Mouse (Mus musculus): Measurements from ENCODE around the gene Ccdc151. TPM values are rescaled to one million over a fixed set of nuclear protein-coding genes. Genes with fewer than 3 reads are reported as not detected.

The Ccdc151 gene
- polyA plus RNA-seq, 1 experiment from 2014 or later: 0.45 TPM

- peaks cover 60% of the 10 kb centered on the region for H3K27me3 ChIP-seq (replicated peaks)
- H3K4me1 ChIP-seq: peaks cover 24% of the 10 kb centered on the region
- H3K9me3 ChIP-seq: no peaks in the 10 kb centered on the region
- H3K4me2 ChIP-seq: peak within 1 kb of the TSS; percentile 90
- no peak within 1 kb of the TSS for H3K9ac ChIP-seq
- peak; percentile 41; the same call in 1 of the 2 replicates for ATAC-seq (ENCODE audit: insufficient read depth, low FRiP score, low read depth)
- peak within 1 kb of the TSS; percentile 49 for H3K4me3 ChIP-seq (replicated peaks)
- 2% methylated on average over 42 of the region's 42 CpGs for WGBS
- no peak within 1 kb of the TSS for H3K27ac ChIP-seq
- H3K36me3 ChIP-seq: no peaks in the 10 kb centered on the region
Observed at GRCm38 (mm10) chr9:21989230-21990110, 13.0 kb downstream of the Ccdc151 start, which contains the start of gene Rgl3. Rgl3 (minus strand) TSS chr9:21989446.

DNA sequence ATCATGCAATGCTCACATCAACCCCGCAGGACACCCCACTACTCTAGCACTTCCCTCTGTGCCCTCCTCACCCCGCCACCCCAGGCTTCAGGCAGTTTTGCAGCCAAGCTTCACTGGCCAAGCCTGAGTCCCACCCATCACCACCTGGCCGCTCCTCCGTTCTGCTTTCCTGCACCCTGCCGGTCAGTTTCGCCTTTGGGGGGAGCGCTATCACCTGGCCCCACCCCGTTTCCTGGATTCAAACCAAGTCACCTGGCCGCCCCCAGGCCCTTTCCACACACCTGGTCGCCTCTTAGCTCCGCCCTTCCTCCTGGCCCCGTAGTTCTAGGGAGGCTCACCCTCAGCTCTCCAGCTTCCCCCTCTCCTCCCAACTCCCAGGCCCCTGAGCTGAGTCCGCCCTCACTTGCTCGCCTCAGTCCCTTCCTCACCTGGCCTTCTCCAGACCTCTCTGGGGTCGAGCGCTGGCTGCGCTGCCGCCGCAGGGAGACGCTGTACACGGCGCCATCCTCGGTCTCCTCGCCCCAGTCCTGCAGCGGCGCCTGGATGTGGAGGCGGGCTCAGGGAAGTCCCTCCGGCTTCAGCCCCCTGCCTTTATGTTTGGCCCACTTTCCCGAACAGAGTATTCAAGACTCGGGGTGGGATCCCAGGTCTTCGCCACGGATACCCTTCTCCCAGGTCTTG lies 13.9 kb downstream of the Ccdc151 start:
- peak; percentile 61 for ATAC-seq (ENCODE audit: insufficient read depth, low FRiP score, low read depth)
- Histone ChIP-seq H3K4me1 (peaks cover 24% of the 10 kb centered on the region), H3K27me3 (replicated peaks) (peaks cover 60% of the 10 kb centered on the region), H3K4me2 (peak overlapping the region; percentile 90), H3K27ac (no peak overlapping the region), H3K9me3 (no peaks in the 10 kb centered on the region), H3K36me3 (no peaks in the 10 kb centered on the region), H3K9ac (no peak overlapping the region), H3K4me3 (replicated peaks) (peak overlapping the region; percentile 49)
- WGBS: under 1% methylated on average over 32 of the region's 32 CpGs

- 9% methylated on average over 36 of the region's 36 CpGs for WGBS
- peaks cover 60% of the 10 kb centered on the region for H3K27me3 ChIP-seq (replicated peaks)
- H3K9ac ChIP-seq: no peak overlapping the region
- H3K4me2 ChIP-seq: peak overlapping the region; percentile 90
- H3K36me3 ChIP-seq: no peaks in the 10 kb centered on the region
- H3K9me3 ChIP-seq: no peaks in the 10 kb centered on the region
- no peak for ATAC-seq (ENCODE audit: insufficient read depth, low FRiP score, low read depth)
- peaks cover 24% of the 10 kb centered on the region for H3K4me1 ChIP-seq
- peak overlapping the region; percentile 49 for H3K4me3 ChIP-seq (replicated peaks)
- no peak overlapping the region for H3K27ac ChIP-seq
Observed at GRCm38 (mm10) chr9:21987592-21988342, 14.7 kb downstream of the Ccdc151 start.

DNA sequence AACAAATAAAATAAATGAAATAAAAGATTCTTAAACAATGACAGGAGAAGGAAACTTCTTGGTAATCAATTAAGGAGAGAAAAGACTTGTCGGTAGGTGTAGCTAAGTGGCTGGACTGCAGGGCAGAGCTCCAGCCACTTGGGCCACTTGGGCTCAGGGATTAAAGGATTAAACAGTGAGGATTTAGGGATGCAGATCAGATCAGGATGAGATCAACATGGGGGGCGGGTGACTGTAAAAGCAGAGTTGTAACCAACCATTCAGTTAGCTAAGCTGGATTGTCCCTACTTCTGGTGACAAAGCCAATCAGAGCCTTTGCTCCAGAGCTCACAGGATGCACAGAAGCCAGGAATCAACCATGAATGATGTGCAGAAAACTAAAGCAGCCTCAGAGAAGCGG lies 18.5 kb downstream of the Ccdc151 start:
- WGBS: 35% methylated on average over 3 of the region's 3 CpGs
- no peak overlapping the region for H3K27ac ChIP-seq
- no peak overlapping the region for H3K4me2 ChIP-seq
- H3K9ac ChIP-seq: no peak overlapping the region
- peaks cover 26% of the 10 kb centered on the region for H3K27me3 ChIP-seq (replicated peaks)
- peaks cover 13% of the 10 kb centered on the region for H3K4me1 ChIP-seq
- H3K9me3 ChIP-seq: no peaks in the 10 kb centered on the region
- no peaks in the 10 kb centered on the region for H3K36me3 ChIP-seq
- no peak overlapping the region for H3K4me3 ChIP-seq (replicated peaks)
- no peak for ATAC-seq (ENCODE audit: insufficient read depth, low FRiP score, low read depth)

DNA sequence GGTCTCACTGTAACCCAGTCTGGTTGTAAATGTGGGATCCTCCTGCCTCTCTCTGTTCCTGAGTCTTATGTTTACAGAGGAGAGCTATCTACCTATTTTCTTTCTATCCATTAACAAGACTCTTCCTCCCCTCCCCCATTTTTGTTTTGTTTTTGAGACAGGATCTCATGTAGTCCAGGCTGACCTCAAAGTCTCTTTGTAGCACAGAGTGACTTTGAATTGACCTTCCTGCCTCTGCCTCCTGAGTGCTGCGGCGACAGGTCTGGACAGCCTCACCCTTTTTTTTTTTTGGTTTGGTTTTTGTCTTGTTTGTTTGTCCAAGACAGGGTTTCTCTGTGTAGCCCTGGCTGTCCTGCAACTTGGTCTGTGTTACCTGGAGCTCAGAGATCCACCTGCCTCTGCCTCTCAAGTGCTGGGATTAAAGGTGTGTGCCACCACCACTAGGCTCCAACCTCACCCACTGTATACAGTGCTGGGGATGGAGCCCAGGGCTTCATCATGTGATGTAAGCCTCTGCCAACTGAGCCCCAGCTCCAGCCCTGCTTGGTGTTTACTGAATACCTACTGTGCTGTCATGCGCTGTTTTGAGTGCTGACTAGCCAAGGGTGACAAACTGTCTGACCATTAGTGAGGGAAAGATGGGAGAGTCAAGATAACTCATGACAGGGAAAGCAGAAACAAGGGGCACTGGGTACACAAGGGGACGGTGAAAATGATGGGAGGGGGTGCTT lies 23.9 kb downstream of the Ccdc151 start:
- Histone ChIP-seq H3K27me3 (replicated peaks) (no peaks in the 10 kb centered on the region), H3K4me1 (no peaks in the 10 kb centered on the region), H3K4me2 (no peak overlapping the region), H3K36me3 (no peaks in the 10 kb centered on the region), H3K9ac (no peak overlapping the region), H3K27ac (no peak overlapping the region), H3K9me3 (no peaks in the 10 kb centered on the region), H3K4me3 (replicated peaks) (no peak overlapping the region)
- no peak for ATAC-seq (ENCODE audit: insufficient read depth, low FRiP score, low read depth)
- WGBS: 85% methylated on average over 4 of the region's 4 CpGs

GRCm38 (mm10) chr9:21977972-21978371 lies 24.5 kb downstream of the Ccdc151 start:
- H3K4me3 ChIP-seq (replicated peaks): no peak overlapping the region
- H3K27ac ChIP-seq: no peak overlapping the region
- no peaks in the 10 kb centered on the region for H3K9me3 ChIP-seq
- H3K4me1 ChIP-seq: no peaks in the 10 kb centered on the region
- H3K27me3 ChIP-seq (replicated peaks): no peaks in the 10 kb centered on the region
- no peaks in the 10 kb centered on the region for H3K36me3 ChIP-seq
- 21% methylated on average over 2 of the region's 2 CpGs for WGBS
- H3K9ac ChIP-seq: no peak overlapping the region
- H3K4me2 ChIP-seq: no peak overlapping the region
- no peak for ATAC-seq (ENCODE audit: insufficient read depth, low FRiP score, low read depth)

DNA sequence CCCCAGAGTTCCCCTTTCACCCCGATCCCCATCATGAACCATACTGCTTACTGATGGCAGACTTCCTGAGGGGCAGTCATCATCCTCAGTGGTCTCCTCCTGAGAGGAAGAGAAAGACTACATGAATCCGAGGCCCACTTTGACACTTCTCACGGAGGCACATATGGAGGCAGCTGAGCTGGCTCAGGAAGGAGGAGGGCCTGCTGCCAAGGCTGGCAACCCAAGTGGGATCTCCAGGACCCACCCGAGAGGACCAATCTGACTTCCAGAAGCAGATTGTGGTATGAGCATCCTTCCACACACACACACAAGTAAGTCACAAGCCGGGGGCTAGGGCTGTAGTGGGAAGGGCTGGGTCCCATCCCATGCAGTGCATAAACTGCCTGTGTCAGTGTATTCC lies 25.1 kb downstream of the Ccdc151 start:
- H3K4me1 ChIP-seq: no peaks in the 10 kb centered on the region
- no peaks in the 10 kb centered on the region for H3K27me3 ChIP-seq (replicated peaks)
- ATAC-seq (ENCODE audit: insufficient read depth, low FRiP score, low read depth): no peak
- no peak overlapping the region for H3K27ac ChIP-seq
- no peaks in the 10 kb centered on the region for H3K9me3 ChIP-seq
- no peaks in the 10 kb centered on the region for H3K36me3 ChIP-seq
- H3K9ac ChIP-seq: no peak overlapping the region
- 83% methylated on average over 5 of the region's 5 CpGs for WGBS
- no peak overlapping the region for H3K4me3 ChIP-seq (replicated peaks)
- H3K4me2 ChIP-seq: no peak overlapping the region

DNA sequence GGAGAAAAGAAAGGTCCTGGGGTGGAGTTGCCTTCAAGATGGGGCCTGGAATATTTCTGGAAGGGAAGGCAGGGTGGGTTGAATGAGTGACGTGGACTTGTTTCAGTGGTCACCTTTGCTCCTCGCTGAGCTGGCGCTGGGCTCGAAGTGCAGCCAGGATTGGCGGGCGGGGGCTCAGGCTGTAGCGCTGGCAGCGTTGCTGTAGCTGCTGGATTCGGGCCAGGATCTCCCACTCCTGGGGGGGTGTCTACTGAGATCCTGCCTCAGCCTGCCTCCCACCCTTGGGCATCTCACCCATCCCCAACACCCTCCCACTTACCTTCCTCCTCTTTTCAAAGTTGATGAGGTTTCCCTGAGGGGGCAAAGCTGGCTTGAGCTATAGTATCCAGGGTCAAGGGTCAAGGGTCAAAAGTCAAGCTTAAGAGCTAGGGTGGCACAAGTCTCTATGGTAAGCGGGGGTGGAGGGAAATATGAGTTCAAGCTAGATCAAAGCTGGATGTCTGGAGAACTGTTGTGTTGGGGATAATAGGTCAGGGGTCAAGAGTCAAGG lies 25.7 kb downstream of the Ccdc151 start:
- no peaks in the 10 kb centered on the region for H3K27me3 ChIP-seq (replicated peaks)
- WGBS: 77% methylated on average over 10 of the region's 10 CpGs
- H3K9me3 ChIP-seq: no peaks in the 10 kb centered on the region

DNA sequence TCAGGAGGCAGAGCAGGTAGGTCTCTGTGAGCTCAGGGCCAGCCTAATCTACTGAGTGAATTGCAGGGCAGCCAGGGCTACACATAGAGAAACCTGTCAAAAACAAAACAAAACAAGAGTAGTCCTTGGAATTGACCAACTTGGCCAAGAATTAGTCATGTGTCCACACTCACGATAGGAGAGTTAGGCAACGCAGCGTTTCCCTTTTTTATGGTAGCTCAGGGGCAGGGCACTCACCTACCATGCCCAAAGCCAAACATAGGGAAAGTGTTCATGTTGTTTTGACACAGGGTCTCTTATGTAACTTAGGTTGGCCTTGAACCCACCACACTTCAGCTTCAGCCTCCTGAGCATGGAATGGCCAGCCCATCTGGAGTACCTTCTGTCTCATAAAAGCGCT lies 33.1 kb downstream of the Ccdc151 start:
- Histone ChIP-seq H3K9ac (no peak overlapping the region), H3K4me3 (replicated peaks) (no peak overlapping the region), H3K4me1 (no peaks in the 10 kb centered on the region), H3K27me3 (replicated peaks) (no peaks in the 10 kb centered on the region), H3K9me3 (no peaks in the 10 kb centered on the region), H3K4me2 (no peak overlapping the region), H3K36me3 (no peaks in the 10 kb centered on the region), H3K27ac (no peak overlapping the region)
- WGBS: 83% methylated on average over 4 of the region's 4 CpGs
- no peak for ATAC-seq (ENCODE audit: insufficient read depth, low FRiP score, low read depth)

More for the DNA sequence above, 25.7 kb downstream of the Ccdc151 start:
- no peaks in the 10 kb centered on the region for H3K36me3 ChIP-seq
- no peak for ATAC-seq (ENCODE audit: insufficient read depth, low FRiP score, low read depth)
- no peak overlapping the region for H3K4me3 ChIP-seq (replicated peaks)
- no peak overlapping the region for H3K27ac ChIP-seq
- H3K9ac ChIP-seq: no peak overlapping the region
- H3K4me2 ChIP-seq: no peak overlapping the region
- H3K4me1 ChIP-seq: no peaks in the 10 kb centered on the region

DNA sequence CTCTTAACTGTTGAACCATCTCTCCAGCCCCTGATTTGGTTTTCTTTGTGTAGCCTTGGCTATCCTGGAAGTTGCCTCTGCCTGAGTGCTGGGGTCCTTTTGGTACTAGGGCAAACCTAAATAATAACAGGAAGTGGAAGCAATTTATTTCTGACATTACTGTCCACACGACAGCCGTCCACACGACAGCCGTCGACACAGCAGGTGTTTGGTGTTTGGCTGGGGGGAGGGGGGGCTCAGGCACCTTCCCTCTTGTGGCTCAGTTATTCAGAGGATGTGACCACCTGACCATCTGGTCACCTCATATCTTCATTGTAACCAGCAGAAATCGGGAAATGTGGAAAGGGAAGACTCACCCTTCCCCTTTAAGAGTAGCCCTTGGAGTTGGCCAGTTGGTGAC lies 33.6 kb downstream of the Ccdc151 start:
- no peaks in the 10 kb centered on the region for H3K27me3 ChIP-seq (replicated peaks)
- no peak for ATAC-seq (ENCODE audit: insufficient read depth, low FRiP score, low read depth)
- 39% methylated on average over 6 of the region's 6 CpGs for WGBS
- no peaks in the 10 kb centered on the region for H3K4me1 ChIP-seq
- no peaks in the 10 kb centered on the region for H3K36me3 ChIP-seq
- no peak overlapping the region for H3K27ac ChIP-seq
- no peak overlapping the region for H3K4me2 ChIP-seq
- H3K4me3 ChIP-seq (replicated peaks): no peak overlapping the region
- H3K9ac ChIP-seq: no peak overlapping the region
- H3K9me3 ChIP-seq: no peaks in the 10 kb centered on the region

GRCm38 (mm10) chr9:21963417-21963816 lies 39.0 kb downstream of the Ccdc151 start, which contains the start of gene Epor:
Epor (minus strand) TSS chr9:21963506.
- Histone ChIP-seq H3K9ac (peak within 1 kb of the TSS; percentile 19; the same call in 1 of the 2 replicates), H3K4me1 (peaks cover 26% of the 10 kb centered on the region), H3K9me3 (no peaks in the 10 kb centered on the region), H3K4me3 (replicated peaks) (peak within 1 kb of the TSS; percentile 46), H3K27ac (no peak within 1 kb of the TSS), H3K27me3 (replicated peaks) (peaks cover 15% of the 10 kb centered on the region), H3K4me2 (peak within 1 kb of the TSS; percentile 96), H3K36me3 (no peaks in the 10 kb centered on the region)
- peak; percentile 54; the same call in 1 of the 2 replicates for ATAC-seq (ENCODE audit: insufficient read depth, low FRiP score, low read depth)
- 13% methylated on average over 8 of the region's 8 CpGs for WGBS

Data from stomach, embryonic 15.5 days (tissue).